Mouse (Mus musculus): ENCODE results near the gene Adora2b. TPM values are rescaled to one million over a fixed set of nuclear protein-coding genes. Genes with fewer than 3 reads are reported as not detected.

Adora2b gene
- polyA plus RNA-seq, 1 experiment: 6.6 TPM

- Histone ChIP-seq H3K4me3 (no peak overlapping the region), H3ac (ENCODE audit: control insufficient read depth, insufficient read length) (no peak overlapping the region), H3K4me2 (ENCODE audit: low read depth) (no peak overlapping the region), H3K36me3 (ENCODE audit: control insufficient read depth, insufficient read depth) (peaks cover 63% of the 10 kb centered on the region), H3K27me3 (ENCODE audit: control insufficient read depth, insufficient read depth, insufficient read length) (no peaks in the 10 kb centered on the region), H3K79me2 (ENCODE audit: control insufficient read depth, insufficient read depth) (no peaks in the 10 kb centered on the region)
- TF ChIP-seq TCF3 (IDR thresholded peaks at IDR 0.05; ENCODE audit: insufficient read length, low read depth): no peak
- TF ChIP-seq TCF12 (IDR thresholded peaks at IDR 0.05; ENCODE audit: insufficient read depth, poor library complexity, severe bottlenecking): no peak
- no peak for TF ChIP-seq E2F4 (IDR thresholded peaks at IDR 0.05; ENCODE audit: insufficient read depth)
- no peak for TF ChIP-seq SRF (IDR thresholded peaks at IDR 0.05; ENCODE audit: control insufficient read depth, insufficient read length, low read depth)
- no peak for TF ChIP-seq USF1 (IDR thresholded peaks at IDR 0.05; ENCODE audit: low read depth)
- no peak for TF ChIP-seq MAX (IDR thresholded peaks at IDR 0.05; ENCODE audit: low read depth)
- TF ChIP-seq POLR2AphosphoS2 (IDR thresholded peaks at IDR 0.05; ENCODE audit: insufficient read length, low read depth): no peak
- no peak for TF ChIP-seq REST (IDR thresholded peaks at IDR 0.05; ENCODE audit: insufficient read depth, insufficient read length)
Measured at GRCm38 (mm10) chr11:62309296-62309695, 60.5 kb downstream of the Adora2b start.

DNA sequence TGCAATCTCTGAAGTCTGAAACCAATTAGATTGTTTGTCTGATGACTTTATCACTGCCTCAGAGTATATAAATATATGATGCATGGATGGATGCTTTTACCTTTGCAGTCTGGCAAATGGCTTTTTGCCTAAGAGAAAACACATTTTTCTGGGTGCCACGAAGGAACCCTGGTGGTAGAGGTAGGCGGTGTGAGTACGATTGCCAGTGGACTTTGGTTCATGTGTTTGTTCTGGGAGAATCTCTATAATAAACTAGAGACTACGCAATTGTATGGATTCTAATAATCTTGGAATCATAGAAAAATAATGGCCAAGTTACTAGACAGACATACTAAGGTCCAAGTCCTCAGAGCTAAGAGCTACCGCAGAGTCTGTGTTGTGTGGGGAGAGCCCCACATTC lies 66.2 kb downstream of the Adora2b start:
- TF ChIP-seq POLR2AphosphoS2 (IDR thresholded peaks at IDR 0.05; ENCODE audit: insufficient read length, low read depth): no peak
- no peak for TF ChIP-seq TCF12 (IDR thresholded peaks at IDR 0.05; ENCODE audit: insufficient read depth, poor library complexity, severe bottlenecking)
- TF ChIP-seq MYOD1 (IDR thresholded peaks at IDR 0.05; ENCODE audit: control insufficient read depth in 1 of 3, insufficient read length in 2 of 3, low read depth in 2 of 3): no peak
- TF ChIP-seq MAX (IDR thresholded peaks at IDR 0.05; ENCODE audit: low read depth): no peak
- TF ChIP-seq POLR2A (IDR thresholded peaks at IDR 0.05; ENCODE audit: insufficient read length, low read depth): no peak
- TF ChIP-seq SRF (IDR thresholded peaks at IDR 0.05; ENCODE audit: control insufficient read depth, insufficient read length, low read depth): no peak
- TF ChIP-seq TCF3 (IDR thresholded peaks at IDR 0.05; ENCODE audit: insufficient read length, low read depth): no peak
- TF ChIP-seq REST (IDR thresholded peaks at IDR 0.05; ENCODE audit: insufficient read depth, insufficient read length): no peak
- no peak for TF ChIP-seq CEBPB (IDR thresholded peaks at IDR 0.05; ENCODE audit: insufficient read depth, poor library complexity, severe bottlenecking)
- no peak for TF ChIP-seq E2F4 (IDR thresholded peaks at IDR 0.05; ENCODE audit: insufficient read depth)
- TF ChIP-seq MYOG (IDR thresholded peaks at IDR 0.05; ENCODE audit: control insufficient read depth in 1 of 3, insufficient read depth in 1 of 3, insufficient read length in 2 of 3, low read depth in 2 of 3): no peak
- TF ChIP-seq USF1 (IDR thresholded peaks at IDR 0.05; ENCODE audit: low read depth): no peak
- Histone ChIP-seq H3K4me2 (ENCODE audit: low read depth) (no peak overlapping the region), H3K36me3 (ENCODE audit: control insufficient read depth, insufficient read depth) (peaks cover 66% of the 10 kb centered on the region), H3K79me2 (ENCODE audit: control insufficient read depth, insufficient read depth) (no peaks in the 10 kb centered on the region), H3ac (ENCODE audit: control insufficient read depth, insufficient read length) (no peak overlapping the region), H3K4me3 (no peak overlapping the region), H3K27me3 (ENCODE audit: control insufficient read depth, insufficient read depth, insufficient read length) (no peaks in the 10 kb centered on the region)

Other genes with a start within 250 kb of the Adora2b start
- gene Zswim7, start 32.4 kb downstream of the Adora2b start, polyA plus RNA-seq (2012; fragmentation: generic; extraction: Trizol): 39.4 TPM
- 9.4 TPM for gene Ttc19, start 32.5 kb downstream of the Adora2b start, polyA plus RNA-seq (2012; fragmentation: generic; extraction: Trizol)
- gene Pigl, start 209.5 kb downstream of the Adora2b start, polyA plus RNA-seq (2012; fragmentation: generic; extraction: Trizol): 3.7 TPM
- 41.0 TPM for gene Ncor1, start 209.6 kb downstream of the Adora2b start, polyA plus RNA-seq (2012; fragmentation: generic; extraction: Trizol)

Measured in myocyte (in vitro differentiated cells).